25 mouse cellular contexts compared by ENCODE assay signal in genomic region chr1:158180095-158180494, GRCm38 (mm10).
DNase-seq lines count a peak whose midpoint lies in the region; ATAC-seq and TF ChIP-seq lines count a peak whose summit lies in the region.
"Had no signal": no experiment of that assay in that cellular context is flagged by ENCODE, and none has a peak within 500 bp of the region (broad histone marks: within the 10 kb centered on the region; RNA-seq: fewer than 3 reads in every experiment).

No protein-coding gene starts in this region.

- no peaks in the 10 kb centered on the region for H3K36me3 ChIP-seq in forebrain, postnatal 0 days (ENCODE audit: insufficient read depth)
- H3K36me3 ChIP-seq in forebrain, embryonic 16.5 days (ENCODE audit: control insufficient read depth, insufficient read depth) = no peaks in the 10 kb centered on the region
- no peaks in the 10 kb centered on the region for H3K36me3 ChIP-seq in CH12.LX (replicated peaks in 1 of 2; ENCODE audit: control insufficient read depth in 1 of 2, insufficient read depth in 1 of 2, low read length in 1 of 2)
- H3K36me3 ChIP-seq: embryonic facial prominence, embryonic 15.5 days; forebrain, embryonic 10.5 days; heart, embryonic 15.5 days; limb, embryonic 12.5 days; liver, embryonic 13.5 days; lung, embryonic 15.5 days; midbrain, embryonic 13.5 days had no signal

- H3K4me3 ChIP-seq in forebrain, postnatal 0 days (ENCODE audit: low read depth, low read length) = no peak overlapping the region
- no peak overlapping the region for H3K4me3 ChIP-seq in forebrain, embryonic 16.5 days (replicated peaks; ENCODE audit: low read length)
- H3K4me3 ChIP-seq in CH12.LX (replicated peaks in 1 of 3; ENCODE audit: low read depth in 2 of 3, low read length in 2 of 3, poor library complexity in 1 of 3) = no peak overlapping the region
- H3K4me3 ChIP-seq: embryonic facial prominence, embryonic 15.5 days; forebrain, embryonic 10.5 days; heart, adult 2 months; heart, embryonic 15.5 days; limb, embryonic 12.5 days; liver, embryonic 13.5 days; lung, embryonic 15.5 days; midbrain, embryonic 13.5 days had no signal

- dilution Hi-C loops in CH12.LX (cut with MboI; ENCODE audit: extremely low pct_ligation_motif_present, extremely low pct_unique_long_range_greater_than_20kb, low sequenced_read_pairs) = no loop called here

- ATAC-seq in forebrain, postnatal 0 days = no peak
- no peak for ATAC-seq in forebrain, embryonic 16.5 days
- no peak for ATAC-seq in Patski
- ATAC-seq: activated CD4-positive, CD25-positive, alpha-beta regulatory T cell, adult 4 months; midbrain, embryonic 13.5 days had no signal

- no peak overlapping the region for H3K4me2 ChIP-seq in forebrain, postnatal 0 days (ENCODE audit: low read depth)
- no peak overlapping the region for H3K4me2 ChIP-seq in forebrain, embryonic 16.5 days (ENCODE audit: low read length)
- H3K4me2 ChIP-seq in CH12.LX (ENCODE audit: insufficient read depth, low read depth, poor library complexity, severe bottlenecking) = no peak overlapping the region
- H3K4me2 ChIP-seq: embryonic facial prominence, embryonic 15.5 days; heart, embryonic 15.5 days; limb, embryonic 12.5 days; liver, embryonic 13.5 days; lung, embryonic 15.5 days; midbrain, embryonic 13.5 days had no signal

- CTCF ChIA-PET in Patski (lab: Charles Lee) = no interaction called here

- TF ChIP-seq RAD21 in CH12.LX (IDR thresholded peaks at IDR 0.05; ENCODE audit: low read depth, low read length) = peak; percentile 25

- no peaks in the 10 kb centered on the region for H3K79me2 ChIP-seq in CH12.LX (replicated peaks; ENCODE audit: control insufficient read depth, extremely low read depth, insufficient read depth, poor library complexity, severe bottlenecking)

- TF ChIP-seq CTCF in forebrain, postnatal 0 days (IDR thresholded peaks at IDR 0.05; ENCODE audit: low read depth) = peak; percentile 34; the same call in 1 of the 2 replicates
- TF ChIP-seq CTCF in CH12.LX (conservative IDR thresholded peaks at IDR 0.05 in 1 of 2, IDR thresholded peaks at IDR 0.05 in 1 of 2; ENCODE audit: low read depth in 2 of 2, low read length in 2 of 2) (peak in 1 of 2 experiments; percentile 46; a peak in 2 of 4 replicates), Patski (IDR thresholded peaks at IDR 0.05) (peak; percentile 8)

- no peak for TF ChIP-seq EP300 in CH12.LX (IDR thresholded peaks at IDR 0.05; ENCODE audit: low read length)

- DNase-seq in forebrain, postnatal 0 days = no peak
- peak; percentile 6 for DNase-seq in layer of hippocampus, adult 9-11 months
- DNase-seq in layer of hippocampus, postnatal 36 days = no peak
- peak; percentile 12 for DNase-seq in CH12.LX (ENCODE audit: extremely low read depth)
- no peak for DNase-seq in Patski (ENCODE audit: low read depth, low spot score)
- DNase-seq in embryo, embryonic 9.5 days (ENCODE audit: extremely low spot score) = no peak
- no peak for DNase-seq in thymus, postnatal 36 days
- DNase-seq: adrenal gland, postnatal 10 days; cerebellum, adult 18-20 months; embryo, embryonic 11 days; gastrocnemius, postnatal 14 days; heart, adult 2 months; kidney, adult 11 months; kidney, postnatal 10 days; liver, embryonic 13.5 days; right cerebral cortex, postnatal 4 days; thymus, postnatal 14 days had no signal

- H3K27me3 ChIP-seq in forebrain, postnatal 0 days (ENCODE audit: insufficient read depth, low read length) = no peaks in the 10 kb centered on the region
- no peaks in the 10 kb centered on the region for H3K27me3 ChIP-seq in forebrain, embryonic 16.5 days (replicated peaks; ENCODE audit: control insufficient read depth, insufficient read depth, low read length)
- H3K27me3 ChIP-seq in CH12.LX (replicated peaks) (no peaks in the 10 kb centered on the region), Patski (no peaks in the 10 kb centered on the region)
- H3K27me3 ChIP-seq: embryonic facial prominence, embryonic 15.5 days; heart, embryonic 15.5 days; limb, embryonic 12.5 days; liver, embryonic 13.5 days; lung, embryonic 15.5 days; midbrain, embryonic 13.5 days had no signal

- 47% methylated on average over 4 of the region's 4 CpGs for WGBS in forebrain, postnatal 0 days
- 57% methylated on average over 4 of the region's 4 CpGs for WGBS in forebrain, embryonic 16.5 days

- H3K4me1 ChIP-seq in forebrain, postnatal 0 days (ENCODE audit: insufficient read depth) = no peaks in the 10 kb centered on the region
- no peaks in the 10 kb centered on the region for H3K4me1 ChIP-seq in forebrain, embryonic 16.5 days (replicated peaks; ENCODE audit: control insufficient read depth, insufficient read depth, low read length)
- no peaks in the 10 kb centered on the region for H3K4me1 ChIP-seq in CH12.LX (ENCODE audit: control insufficient read depth in 1 of 2, insufficient read depth in 2 of 2)
- H3K4me1 ChIP-seq: embryonic facial prominence, embryonic 15.5 days; forebrain, embryonic 10.5 days; heart, embryonic 15.5 days; limb, embryonic 12.5 days; liver, embryonic 13.5 days; lung, embryonic 15.5 days; midbrain, embryonic 13.5 days had no signal

- in situ Hi-C loops in CH12.LX (cut with MboI; ENCODE audit: low pct_ligation_motif_present, low pct_unique_long_range_greater_than_20kb, low sequenced_read_pairs) (no loop called here), Patski (cut with MboI; ENCODE audit: low pct_unique_long_range_greater_than_20kb) (no loop called here)

- H3K9me3 ChIP-seq in forebrain, postnatal 0 days (ENCODE audit: low read length) = no peaks in the 10 kb centered on the region
- no peaks in the 10 kb centered on the region for H3K9me3 ChIP-seq in forebrain, embryonic 16.5 days (ENCODE audit: control insufficient read depth, low read length)
- H3K9me3 ChIP-seq in CH12.LX (replicated peaks; ENCODE audit: low read length) = no peaks in the 10 kb centered on the region
- H3K9me3 ChIP-seq: embryonic facial prominence, embryonic 15.5 days; forebrain, embryonic 10.5 days; heart, embryonic 15.5 days; limb, embryonic 12.5 days; liver, embryonic 13.5 days; lung, embryonic 15.5 days; midbrain, embryonic 13.5 days had no signal

- POLR2A ChIA-PET in Patski (lab: Charles Lee) = no interaction called here

- no peak overlapping the region for H3K27ac ChIP-seq in forebrain, postnatal 0 days (ENCODE audit: low read depth, low read length)
- no peak overlapping the region for H3K27ac ChIP-seq in forebrain, embryonic 16.5 days (ENCODE audit: low read length)
- H3K27ac ChIP-seq in CH12.LX (ENCODE audit: insufficient read depth, low read depth) = no peak overlapping the region
- H3K27ac ChIP-seq: embryonic facial prominence, embryonic 15.5 days; forebrain, embryonic 10.5 days; heart, adult 2 months; heart, embryonic 15.5 days; limb, embryonic 12.5 days; liver, embryonic 13.5 days; lung, embryonic 15.5 days; midbrain, embryonic 13.5 days had no signal

- no peak overlapping the region for H3K9ac ChIP-seq in forebrain, postnatal 0 days
- H3K9ac ChIP-seq in forebrain, embryonic 16.5 days (replicated peaks; ENCODE audit: low read depth, low read length) = no peak overlapping the region
- no peak overlapping the region for H3K9ac ChIP-seq in CH12.LX (ENCODE audit: insufficient read depth, low read depth)
- H3K9ac ChIP-seq: embryonic facial prominence, embryonic 15.5 days; heart, embryonic 15.5 days; limb, embryonic 12.5 days; liver, embryonic 13.5 days; lung, embryonic 15.5 days; midbrain, embryonic 13.5 days had no signal

- no peak for TF ChIP-seq POLR2A in CH12.LX (IDR thresholded peaks at IDR 0.05; ENCODE audit: low read depth, low read length)

TF ChIP-seq in CH12.LX, 34 proteins besides CTCF, POLR2A, EP300 and RAD21:
- TF ChIP-seq MEF2A (IDR thresholded peaks at IDR 0.05; ENCODE audit: borderline replicate concordance, low read depth, low read length) = no peak
- TF ChIP-seq UBTF (IDR thresholded peaks at IDR 0.05; ENCODE audit: low read depth, low read length) = no peak
- peak; percentile 61 for TF ChIP-seq SMC3 (IDR thresholded peaks at IDR 0.05; ENCODE audit: low read depth, low read length)
- no peak for TF ChIP-seq ELF1 (IDR thresholded peaks at IDR 0.05; ENCODE audit: low read depth, low read length)
- no peak for TF ChIP-seq MAFK (IDR thresholded peaks at IDR 0.05; ENCODE audit: insufficient replicate concordance, low read length)

Comparison
In these comparisons a context has a peak if more than half of its experiments do, and no peak if none do; other contexts are left out.
1. DNase-seq: peak in layer of hippocampus, adult 9-11 months (single experiment) and CH12.LX (single experiment); none in forebrain, postnatal 0 days (single experiment), layer of hippocampus, postnatal 36 days (0 of 2), Patski (single experiment), embryo, embryonic 9.5 days (single experiment) and thymus, postnatal 36 days (0 of 2).